Mouse (Mus musculus) forebrain, embryonic 12.5 days (tissue): ENCODE data around the gene Kpna6. TPM values are rescaled to one million over a fixed set of nuclear protein-coding genes. Genes with fewer than 3 reads are reported as not detected.

Source experiments
- ATAC-seq: fragments of 200-750 bp; cut with Nextera tagmentation; 2 replicates; pipeline ENCODE4 v1.8.0; 2017; ENCODE audit warnings: moderate TSS enrichment; ENCODE audit not compliant: low FRiP score
- H3K27ac ChIP-seq: fragments of 300-500 bp; sonication (generic); 2 replicates; pipeline ENCODE4 v1.5.1; 2016; ENCODE audit warnings: mild to moderate bottlenecking
- H3K27me3 ChIP-seq: fragments of 300-500 bp; sonication (generic); 2 replicates; pipeline ENCODE4 v1.6.1; 2016; ENCODE audit warnings: mild to moderate bottlenecking
- H3K36me3 ChIP-seq: fragments of 300-500 bp; sonication (generic); replicated peaks from 2 replicates; pipeline ENCODE4 v1.6.1; 2016; ENCODE audit warnings: mild to moderate bottlenecking
- H3K4me1 ChIP-seq: fragments of 300-500 bp; sonication (generic); 2 replicates; pipeline ENCODE4 v1.6.1; 2016
- H3K4me2 ChIP-seq: fragments of 300-500 bp; sonication (generic); 2 replicates; pipeline ENCODE4 v1.6.1; 2016; ENCODE audit warnings: mild to moderate bottlenecking, moderate library complexity
- H3K4me3 ChIP-seq: fragments of 300-500 bp; sonication (generic); replicated peaks from 2 replicates; pipeline ENCODE4 v1.5.1; 2016; ENCODE audit warnings: mild to moderate bottlenecking
- H3K9ac ChIP-seq: fragments of 300-500 bp; sonication (generic); 2 replicates; pipeline ENCODE4 v1.6.1; 2016; ENCODE audit warnings: mild to moderate bottlenecking
- H3K9me3 ChIP-seq: fragments of 300-500 bp; sonication (generic); 2 replicates; pipeline ENCODE4 v1.6.1; 2016
- WGBS: fragments of 180-500 bp; shearing (Covaris S2); methylation state at CpG from one replicate; pipeline ENCODE4 v1.1.7; 2016; 5-methylcytosine and 5-hydroxymethylcytosine counted together
- polyA plus RNA-seq: library from polyadenylated mRNA; unstranded; fragments of >200 nt; fragmentation: Nextera tagmentation; extraction: Ambion mirVana; gene quantifications from 2 replicates; pipeline ENCODE4 v1.2.1, GENCODE M21; 2016

Kpna6 gene
- polyA plus RNA-seq, 1 experiment from 2014 or later, result 13.6 TPM

DNA sequence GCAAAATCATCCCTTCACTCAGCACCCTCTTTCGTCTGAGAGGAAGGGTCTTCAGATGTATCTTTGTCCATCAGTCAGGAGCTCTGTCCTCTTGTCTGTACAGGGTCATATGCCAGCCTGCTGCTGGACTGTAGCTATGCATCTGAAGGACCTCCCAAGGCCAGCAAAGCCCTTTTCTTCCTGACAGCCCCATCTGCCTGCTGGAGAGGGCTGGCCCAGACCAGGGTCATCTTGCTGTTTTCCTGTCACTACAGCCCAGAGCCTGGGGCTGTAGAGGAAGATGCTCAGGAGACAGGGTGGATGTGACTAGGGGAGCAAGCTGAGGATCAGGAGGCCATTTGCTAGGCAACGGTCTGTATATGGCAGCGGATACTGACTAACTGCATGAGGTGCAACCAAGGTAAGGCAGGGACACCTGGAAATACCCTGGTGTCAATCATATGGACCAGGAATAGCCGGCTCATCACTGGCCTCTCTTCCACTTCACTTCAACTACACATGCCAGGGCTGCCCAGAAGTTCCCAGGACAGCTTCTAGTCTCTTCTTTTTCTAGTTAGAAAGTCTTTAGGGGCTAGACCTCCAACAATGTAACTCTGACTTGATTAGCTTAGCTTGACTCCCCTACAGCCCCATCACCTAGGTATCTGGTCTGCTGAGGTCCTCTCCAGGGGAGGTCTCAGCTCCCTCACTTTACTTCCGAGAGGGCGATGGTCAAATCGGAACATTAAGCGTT lies 49.6 kb downstream of the Kpna6 start:
- peak overlapping the region; percentile 91 for H3K27ac ChIP-seq
- peak overlapping the region; percentile 66 for H3K4me3 ChIP-seq
- H3K9ac ChIP-seq, result peak overlapping the region; percentile 84
- no peaks in the 10 kb centered on the region for H3K9me3 ChIP-seq
- 27% methylated on average over 8 of the region's 8 CpGs for WGBS
- ATAC-seq, result no peak
- peak overlapping the region; percentile 82 for H3K4me2 ChIP-seq
- peaks cover 21% of the 10 kb centered on the region for H3K36me3 ChIP-seq
- peaks cover 38% of the 10 kb centered on the region for H3K4me1 ChIP-seq
- H3K27me3 ChIP-seq, result no peaks in the 10 kb centered on the region

DNA sequence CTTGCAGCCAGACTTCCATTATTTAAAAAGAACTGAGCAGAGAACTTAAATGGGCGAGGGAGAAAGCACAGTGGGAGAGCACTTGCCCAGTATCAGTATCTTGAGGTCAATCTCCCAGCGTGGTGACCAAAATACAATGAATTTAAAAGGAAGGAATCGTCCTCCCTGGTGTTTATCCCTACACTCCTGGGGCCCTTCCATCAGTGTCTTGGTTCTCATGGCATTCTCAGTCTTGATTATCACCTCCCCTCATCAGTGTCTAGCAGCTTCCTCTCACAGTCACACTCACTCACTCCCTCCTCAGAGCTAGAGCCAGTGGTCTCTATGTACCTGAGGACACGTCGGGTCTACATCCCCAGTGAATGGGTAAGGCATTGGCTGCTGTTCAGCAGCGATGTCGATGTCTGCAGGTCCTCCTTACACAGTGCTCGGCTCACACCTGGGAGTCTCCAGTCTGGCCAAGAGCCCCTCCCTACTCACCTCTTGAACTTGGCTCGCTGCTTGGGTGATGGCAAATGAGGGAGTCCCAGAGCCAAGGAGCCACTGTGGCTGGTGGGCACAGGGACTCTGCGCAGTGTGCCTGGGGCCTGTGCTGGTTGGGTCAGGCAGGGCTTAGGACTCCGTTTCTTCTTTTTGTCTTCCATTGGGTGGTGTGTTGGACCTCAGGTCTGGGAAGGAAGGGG lies 50.3 kb downstream of the Kpna6 start:
- H3K9me3 ChIP-seq, result no peaks in the 10 kb centered on the region
- no peak for ATAC-seq
- peaks cover 41% of the 10 kb centered on the region for H3K4me1 ChIP-seq
- peak overlapping the region; percentile 84 for H3K9ac ChIP-seq
- peak overlapping the region; percentile 82 for H3K4me2 ChIP-seq
- no peak overlapping the region for H3K27ac ChIP-seq
- WGBS, result 81% methylated on average over 11 of the region's 11 CpGs
- peaks cover 16% of the 10 kb centered on the region for H3K36me3 ChIP-seq
- H3K4me3 ChIP-seq, result peak overlapping the region; percentile 66
- H3K27me3 ChIP-seq, result no peaks in the 10 kb centered on the region

DNA sequence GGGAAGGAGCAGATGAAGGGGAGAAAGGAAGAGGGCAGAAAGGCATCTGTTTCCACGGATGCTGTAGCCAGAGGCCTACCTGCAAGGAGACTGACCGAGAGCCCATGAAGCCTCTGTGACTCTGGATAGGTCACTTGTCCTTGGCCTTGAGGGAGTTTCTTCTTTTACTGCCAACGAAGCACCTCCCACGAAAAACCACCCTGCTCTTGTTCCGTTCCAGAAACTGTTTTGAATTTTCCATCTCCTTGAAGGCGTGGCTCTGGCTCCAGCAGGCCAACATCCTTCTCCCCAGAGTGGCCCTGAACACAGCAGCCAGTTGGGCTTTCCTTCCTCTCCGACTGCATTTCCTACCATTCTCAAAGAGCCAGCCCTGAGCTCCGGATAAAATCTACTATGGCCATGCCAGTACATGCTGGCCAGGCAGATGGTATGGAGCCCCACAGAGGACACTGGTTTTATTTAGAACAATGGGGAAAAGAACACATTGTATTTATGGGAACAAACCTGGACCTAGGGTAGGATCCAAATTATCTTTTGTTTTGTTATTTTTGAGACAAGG lies 51.2 kb downstream of the Kpna6 start:
- Histone ChIP-seq H3K36me3 (peaks cover 16% of the 10 kb centered on the region), H3K27me3 (no peaks in the 10 kb centered on the region), H3K9ac (peak overlapping the region; percentile 2), H3K4me3 (no peak overlapping the region), H3K4me1 (peaks cover 41% of the 10 kb centered on the region), H3K4me2 (no peak overlapping the region), H3K27ac (no peak overlapping the region), H3K9me3 (no peaks in the 10 kb centered on the region)
- WGBS, result 89% methylated on average over 8 of the region's 8 CpGs
- ATAC-seq, result no peak

DNA sequence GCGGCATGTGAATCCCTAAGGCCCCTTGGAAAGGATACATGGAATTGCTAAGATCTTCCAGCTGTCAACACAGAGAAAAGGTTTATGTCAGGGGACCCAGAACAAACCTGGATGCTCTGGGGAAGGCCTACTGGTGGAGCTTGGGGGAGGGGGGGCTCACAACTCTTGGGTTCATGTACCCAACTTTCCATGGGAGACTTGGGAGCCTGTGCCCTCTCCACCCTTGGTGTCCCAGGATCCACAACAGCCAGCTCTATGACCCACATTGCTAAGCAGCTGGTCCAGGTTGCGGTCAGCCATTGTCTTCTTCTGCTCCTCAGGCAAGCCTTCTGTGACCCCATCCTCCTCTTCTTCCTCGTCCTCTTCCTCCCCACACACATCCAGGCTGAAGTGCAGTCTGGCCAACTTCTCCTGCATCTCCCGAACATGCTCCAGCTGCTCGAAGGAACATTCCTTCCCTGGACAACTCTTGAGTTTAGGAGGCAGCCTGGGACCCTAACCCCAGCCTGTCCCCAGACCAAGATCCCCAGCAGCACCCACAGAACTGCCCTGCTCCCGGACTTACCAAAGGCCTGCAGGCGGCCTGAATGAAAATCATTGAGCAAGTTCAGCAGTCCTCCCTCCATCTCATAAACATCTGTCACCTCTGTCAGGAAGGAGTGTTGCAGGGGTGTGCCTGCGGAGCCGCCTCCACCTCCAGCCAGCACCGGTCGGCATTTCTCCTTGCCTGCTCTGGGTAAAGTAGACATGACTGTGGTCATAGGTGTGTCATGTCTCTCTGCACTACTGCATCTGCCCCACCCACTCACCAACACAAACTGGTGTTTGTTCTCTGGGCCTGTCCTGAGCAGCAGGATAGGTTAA lies 51.9 kb downstream of the Kpna6 start:
- peak overlapping the region; percentile 2; the same call in 1 of the 2 replicates for H3K9ac ChIP-seq
- peaks cover 40% of the 10 kb centered on the region for H3K4me1 ChIP-seq
- peaks cover 18% of the 10 kb centered on the region for H3K36me3 ChIP-seq
- H3K27ac ChIP-seq, result no peak overlapping the region
- ATAC-seq, result no peak
- H3K9me3 ChIP-seq, result no peaks in the 10 kb centered on the region
- WGBS, result 92% methylated on average over 11 of the region's 11 CpGs
- H3K27me3 ChIP-seq, result no peaks in the 10 kb centered on the region
- no peak overlapping the region for H3K4me3 ChIP-seq
- no peak overlapping the region for H3K4me2 ChIP-seq

DNA sequence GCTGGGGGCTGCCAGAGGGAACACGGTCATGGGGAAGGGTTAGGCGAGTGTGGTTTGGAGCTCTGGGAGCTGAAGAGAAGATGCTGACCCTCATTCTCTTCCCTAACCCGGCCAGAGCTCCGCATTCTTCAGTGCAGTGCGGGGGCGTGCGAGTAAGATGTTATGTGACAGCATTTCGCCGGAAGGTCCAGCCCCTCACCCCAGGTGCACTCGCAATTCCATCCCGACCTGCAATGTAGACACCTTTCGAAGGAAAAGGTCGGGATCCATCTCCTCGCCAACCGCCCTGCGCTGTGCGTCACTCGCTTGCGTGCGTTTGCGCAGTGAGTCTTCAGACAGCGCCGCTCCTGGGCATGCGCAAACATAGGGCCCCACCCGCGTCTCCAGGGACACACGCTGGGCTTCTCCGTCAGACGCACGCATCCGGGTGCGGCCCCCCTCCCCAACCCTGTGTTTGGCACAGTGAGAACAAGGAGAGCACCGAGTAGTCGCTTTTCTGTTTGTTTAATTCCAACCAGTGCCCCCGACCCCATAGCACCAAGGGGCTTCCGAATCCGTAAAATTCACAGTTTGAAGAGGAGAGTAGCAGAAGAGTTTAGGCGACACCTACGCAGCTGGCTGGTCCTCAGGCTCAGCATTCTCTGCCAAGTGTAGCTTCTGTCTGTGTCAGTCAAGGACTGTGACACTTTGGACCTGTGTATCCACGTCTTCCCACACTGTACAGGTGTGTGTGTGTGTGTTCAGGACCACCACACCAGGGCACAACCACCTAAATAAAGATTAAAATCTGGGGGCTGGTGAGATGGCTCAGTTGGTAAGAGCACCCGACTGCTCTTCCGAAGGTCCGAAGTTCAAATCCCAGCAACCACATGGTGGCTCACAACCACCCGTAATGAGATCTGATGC lies 53.5 kb downstream of the Kpna6 start, which contains the start of gene Iqcc:
Iqcc (minus strand) TSS at position 314 of the 906 bp plus-strand sequence.
- WGBS, result 5% methylated on average over 44 of the region's 44 CpGs
- peak within 1 kb of the TSS; percentile 81 for H3K27ac ChIP-seq
- H3K4me1 ChIP-seq, result peaks cover 24% of the 10 kb centered on the region
- H3K27me3 ChIP-seq, result no peaks in the 10 kb centered on the region
- peak; percentile 91 for ATAC-seq
- peaks cover 18% of the 10 kb centered on the region for H3K36me3 ChIP-seq
- H3K9ac ChIP-seq, result peak within 1 kb of the TSS; percentile 77
- H3K9me3 ChIP-seq, result no peaks in the 10 kb centered on the region
- peak within 1 kb of the TSS; percentile 58 for H3K4me3 ChIP-seq
- peak within 1 kb of the TSS; percentile 78 for H3K4me2 ChIP-seq

DNA sequence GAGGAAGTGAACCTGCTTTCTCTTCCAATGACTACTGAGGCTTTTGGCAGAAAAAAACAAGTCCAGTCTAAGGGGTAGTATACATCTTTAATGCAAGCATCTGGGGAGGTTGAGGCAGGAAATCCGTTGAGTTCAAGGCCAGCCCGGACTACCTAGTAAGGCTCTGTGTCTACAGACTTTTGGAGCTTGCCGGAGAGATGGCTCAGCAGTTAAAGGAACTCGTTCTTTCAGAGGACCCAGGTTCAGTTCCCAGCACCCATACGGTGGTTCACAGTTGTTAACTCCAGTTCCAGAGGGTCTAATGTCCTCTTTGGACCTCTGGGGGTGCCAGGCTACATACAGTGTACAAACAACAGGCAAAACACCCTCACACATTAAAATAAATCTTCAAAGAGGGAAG lies 54.5 kb downstream of the Kpna6 start:
- WGBS, result 96% methylated on average over 5 of the region's 5 CpGs
- peaks cover 18% of the 10 kb centered on the region for H3K36me3 ChIP-seq
- peak overlapping the region; percentile 58 for H3K4me3 ChIP-seq
- H3K4me1 ChIP-seq, result peaks cover 21% of the 10 kb centered on the region
- H3K27me3 ChIP-seq, result no peaks in the 10 kb centered on the region
- peak overlapping the region; percentile 77; the same call in 1 of the 2 replicates for H3K9ac ChIP-seq
- peak overlapping the region; percentile 78 for H3K4me2 ChIP-seq
- no peak overlapping the region for H3K27ac ChIP-seq
- no peak for ATAC-seq
- H3K9me3 ChIP-seq, result no peaks in the 10 kb centered on the region

DNA sequence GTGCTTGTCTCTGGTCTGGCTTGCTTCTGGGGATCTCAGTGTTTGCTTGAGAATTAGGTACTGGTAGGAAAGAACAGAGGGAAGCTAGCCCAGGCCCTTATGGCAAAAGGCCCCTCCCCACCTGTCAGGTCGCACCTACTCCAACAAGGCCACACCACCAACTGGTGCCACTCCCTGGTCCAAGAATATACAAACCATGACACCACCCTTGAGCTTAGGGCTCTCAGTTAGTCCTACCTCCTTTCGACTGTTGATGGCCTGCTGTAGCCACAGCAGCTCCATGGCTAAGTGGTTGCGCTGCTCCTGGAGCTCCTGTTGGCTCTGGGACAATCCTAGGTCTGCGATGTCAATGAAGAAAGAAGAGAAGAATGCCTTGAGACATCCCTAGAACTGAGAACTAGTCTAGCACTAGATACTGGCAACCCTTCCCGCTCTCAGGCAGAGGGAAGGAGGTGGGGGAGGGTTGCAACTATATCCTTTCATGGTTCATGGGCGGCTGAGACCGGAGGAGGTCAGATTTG lies 55.4 kb downstream of the Kpna6 start:
- no peak overlapping the region for H3K4me3 ChIP-seq
- peaks cover 13% of the 10 kb centered on the region for H3K4me1 ChIP-seq
- H3K4me2 ChIP-seq, result no peak overlapping the region
- H3K27ac ChIP-seq, result no peak overlapping the region
- peaks cover 18% of the 10 kb centered on the region for H3K36me3 ChIP-seq
- H3K27me3 ChIP-seq, result no peaks in the 10 kb centered on the region
- 93% methylated on average over 7 of the region's 7 CpGs for WGBS
- ATAC-seq, result no peak
- no peaks in the 10 kb centered on the region for H3K9me3 ChIP-seq
- no peak overlapping the region for H3K9ac ChIP-seq

DNA sequence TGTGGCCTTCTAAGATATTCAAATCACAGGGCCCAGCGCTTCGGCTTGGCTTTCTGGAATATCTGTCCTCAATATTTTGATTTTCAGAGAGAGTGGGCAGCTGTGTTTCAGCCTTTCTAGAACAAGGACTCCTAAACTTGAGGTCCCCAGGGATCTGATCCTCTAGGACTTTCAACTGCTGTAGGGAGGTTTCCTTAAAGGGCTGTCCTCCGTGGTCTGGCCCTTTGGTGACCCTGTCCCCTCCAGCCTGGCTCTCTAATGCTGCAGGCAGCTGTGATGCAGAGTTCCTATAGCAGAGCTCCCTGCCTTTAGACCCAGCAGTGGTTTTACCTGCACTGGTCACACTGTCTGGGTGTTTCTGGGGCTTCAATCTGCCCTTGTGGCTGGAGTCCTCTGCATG lies 55.9 kb downstream of the Kpna6 start:
- Histone ChIP-seq H3K27ac (no peak overlapping the region), H3K4me3 (no peak overlapping the region), H3K4me2 (no peak overlapping the region), H3K36me3 (peaks cover 18% of the 10 kb centered on the region), H3K27me3 (no peaks in the 10 kb centered on the region), H3K4me1 (peaks cover 9% of the 10 kb centered on the region), H3K9ac (no peak overlapping the region), H3K9me3 (no peaks in the 10 kb centered on the region)
- no peak for ATAC-seq
- WGBS, result 95% methylated on average over 3 of the region's 3 CpGs

DNA sequence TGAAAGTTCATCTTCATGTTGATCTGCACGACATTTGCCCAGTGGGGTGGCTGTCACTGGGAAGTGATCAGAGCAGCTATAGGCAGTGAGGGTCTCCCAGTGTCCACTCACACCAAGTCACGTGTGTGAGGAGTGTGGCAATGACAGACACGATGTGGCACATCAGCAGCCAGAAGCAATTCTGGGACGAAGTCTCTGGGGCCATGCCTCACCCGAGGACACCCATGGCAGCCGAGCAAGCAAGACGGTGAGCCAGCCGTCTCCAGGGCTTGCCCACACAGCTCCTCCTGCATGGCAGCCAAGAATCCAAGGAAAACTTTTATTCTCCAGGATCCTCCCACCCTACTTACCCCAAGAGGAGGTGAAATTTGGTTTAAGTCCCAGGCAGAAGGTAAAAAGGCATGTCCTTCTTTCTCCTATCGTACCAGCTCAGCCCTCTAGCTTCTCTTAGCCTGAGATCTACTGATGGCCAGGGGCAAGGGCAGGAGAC lies 56.7 kb downstream of the Kpna6 start:
- H3K27ac ChIP-seq, result no peak overlapping the region
- no peak overlapping the region for H3K4me2 ChIP-seq
- H3K4me3 ChIP-seq, result no peak overlapping the region
- ATAC-seq, result no peak
- WGBS, result 88% methylated on average over 9 of the region's 9 CpGs
- H3K4me1 ChIP-seq, result peaks cover 9% of the 10 kb centered on the region
- no peak overlapping the region for H3K9ac ChIP-seq
- H3K9me3 ChIP-seq, result no peaks in the 10 kb centered on the region
- peaks cover 18% of the 10 kb centered on the region for H3K36me3 ChIP-seq
- no peaks in the 10 kb centered on the region for H3K27me3 ChIP-seq

DNA sequence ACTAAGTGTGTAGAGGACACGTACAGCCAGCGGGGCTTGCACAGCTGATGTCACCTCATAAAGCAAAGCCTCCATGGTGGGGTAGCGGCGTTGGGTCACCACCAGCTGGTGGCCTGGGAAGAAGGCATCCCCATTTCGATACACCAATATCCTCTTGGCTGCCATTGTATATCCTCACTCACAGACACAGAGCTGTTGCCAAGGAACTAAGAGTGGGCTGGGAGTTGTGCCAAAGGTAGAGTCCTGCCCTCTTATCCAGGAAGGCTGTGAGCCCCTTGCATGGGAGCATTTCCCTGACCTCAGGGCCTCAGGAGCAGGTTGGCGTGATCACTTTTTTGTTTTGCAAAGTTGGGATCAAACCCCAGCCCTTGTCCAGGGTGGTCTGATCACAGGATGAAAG lies 58.5 kb downstream of the Kpna6 start, which contains the start of gene Dcdc2b:
Dcdc2b (minus strand) TSS at position 165 of the 400 bp plus-strand sequence.
- Histone ChIP-seq H3K27me3 (no peaks in the 10 kb centered on the region), H3K9me3 (no peaks in the 10 kb centered on the region), H3K27ac (no peak within 1 kb of the TSS), H3K36me3 (peaks cover 31% of the 10 kb centered on the region), H3K9ac (no peak within 1 kb of the TSS), H3K4me3 (no peak within 1 kb of the TSS), H3K4me2 (no peak within 1 kb of the TSS), H3K4me1 (peaks cover 9% of the 10 kb centered on the region)
- 85% methylated on average over 6 of the region's 6 CpGs for WGBS
- no peak for ATAC-seq

DNA sequence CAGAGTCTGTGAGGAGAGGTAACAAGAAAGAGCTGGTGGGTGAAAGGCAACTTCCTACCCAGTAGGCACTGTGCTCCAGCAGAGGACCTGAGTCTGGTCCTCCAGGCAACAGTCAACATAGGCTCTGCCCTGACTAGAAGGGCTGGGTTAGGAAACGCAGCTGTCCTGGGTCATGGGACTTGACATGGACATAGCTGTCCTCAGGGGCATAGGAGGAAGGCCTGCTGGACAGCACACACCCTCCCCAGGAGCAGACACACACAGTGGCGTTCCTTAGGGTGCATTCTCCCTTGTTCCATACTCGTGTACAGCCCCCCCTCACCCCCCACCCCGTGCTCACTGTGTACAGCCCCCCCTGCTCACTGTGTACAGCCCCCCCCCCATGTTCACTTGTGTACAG lies 62.1 kb downstream of the Kpna6 start:
- no peak for ATAC-seq
- Histone ChIP-seq H3K9ac (no peak overlapping the region), H3K36me3 (peaks cover 42% of the 10 kb centered on the region)

More for the DNA sequence above, 62.1 kb downstream of the Kpna6 start:
- Histone ChIP-seq H3K27me3 (no peaks in the 10 kb centered on the region), H3K4me3 (no peak overlapping the region), H3K4me1 (peaks cover 6% of the 10 kb centered on the region), H3K4me2 (no peak overlapping the region), H3K27ac (no peak overlapping the region), H3K9me3 (no peaks in the 10 kb centered on the region)
- 79% methylated on average over 4 of the region's 4 CpGs for WGBS
